Mouse (Mus musculus) urinary bladder, postnatal 4 days (tissue): Measurements from ENCODE around the gene Hsf4.

ENCODE experiments used
- DNase-seq, 2 experiments: peaks; one replicate each; pipeline ENCODE4 v3.0.0; 2021 to 2022; ENCODE audit warnings: low spot score in 2 of 2

Hsf4 gene

DNA sequence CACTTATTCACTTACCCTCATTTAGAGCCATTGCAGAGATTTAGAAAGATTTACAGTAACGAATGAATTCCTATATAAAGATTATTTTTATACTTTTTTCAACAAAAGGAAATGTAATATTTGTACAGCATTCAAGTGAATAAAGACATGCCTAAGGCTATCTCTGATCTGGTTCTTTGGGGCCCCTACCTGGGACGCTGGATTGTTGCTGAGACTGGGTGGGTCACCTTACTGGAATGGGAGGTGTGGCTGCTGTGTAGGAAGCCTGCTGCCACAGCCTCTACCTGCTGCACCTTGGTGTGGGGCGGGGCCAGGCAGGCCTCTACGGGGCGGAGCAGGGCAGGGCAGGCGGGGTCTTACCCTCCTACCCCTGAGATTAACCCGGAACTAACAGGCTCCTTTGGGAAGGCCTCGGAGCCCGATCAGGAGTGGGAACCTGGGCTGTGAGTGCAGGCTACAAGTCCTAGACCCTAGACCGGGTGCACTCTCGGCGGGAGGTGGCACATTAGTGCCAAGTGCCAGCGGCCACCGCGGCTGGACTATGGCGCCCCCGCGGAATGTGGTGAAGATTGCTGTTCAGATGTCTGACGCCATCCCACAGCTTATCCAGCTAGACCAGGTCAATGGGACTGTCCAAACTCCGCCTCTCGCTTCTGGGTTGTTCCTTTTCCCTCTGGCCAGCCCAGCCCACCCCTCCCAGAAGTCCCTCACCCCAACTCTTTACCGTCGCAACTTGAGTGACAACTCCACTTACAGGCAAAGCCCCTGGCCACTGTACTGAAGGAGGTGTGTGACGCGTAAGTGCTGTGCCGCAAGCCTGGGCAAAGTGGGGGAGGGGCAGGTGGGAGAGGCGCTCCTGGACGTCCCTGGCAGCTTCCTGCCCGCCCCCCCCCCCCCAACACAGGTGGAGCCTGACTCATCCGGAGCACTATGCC lies 35.9 kb downstream of the Hsf4 start, which contains the start of gene Elmo3:
Elmo3 (plus strand) TSS at position 391 of the 935 bp plus-strand sequence.
- peak; percentile 75 to 76 for DNase-seq

- no peak for DNase-seq
These were observed 36.6 kb downstream of the Hsf4 start for GRCm38 (mm10) chr8:105306146-105306691.

DNA sequence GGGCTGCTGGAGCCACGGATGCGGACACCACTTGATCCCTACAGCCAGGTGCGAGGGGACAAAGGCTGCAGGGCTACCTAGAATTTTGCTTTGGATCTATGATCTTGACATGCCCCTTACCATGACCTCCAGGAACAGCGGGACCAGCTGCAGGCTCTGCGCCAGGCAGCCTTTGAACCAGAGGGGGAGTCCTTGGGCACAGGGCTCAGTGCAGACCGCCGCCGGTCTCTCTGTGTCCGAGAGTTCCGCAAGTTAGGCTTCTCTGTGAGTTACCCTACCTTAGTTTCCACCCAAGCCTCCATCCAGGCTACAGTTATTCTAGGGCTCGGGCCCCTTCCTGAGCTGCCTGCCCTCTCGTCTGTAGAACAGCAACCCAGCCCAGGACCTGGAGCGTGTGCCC lies 38.1 kb downstream of the Hsf4 start:
- no peak for DNase-seq

DNA sequence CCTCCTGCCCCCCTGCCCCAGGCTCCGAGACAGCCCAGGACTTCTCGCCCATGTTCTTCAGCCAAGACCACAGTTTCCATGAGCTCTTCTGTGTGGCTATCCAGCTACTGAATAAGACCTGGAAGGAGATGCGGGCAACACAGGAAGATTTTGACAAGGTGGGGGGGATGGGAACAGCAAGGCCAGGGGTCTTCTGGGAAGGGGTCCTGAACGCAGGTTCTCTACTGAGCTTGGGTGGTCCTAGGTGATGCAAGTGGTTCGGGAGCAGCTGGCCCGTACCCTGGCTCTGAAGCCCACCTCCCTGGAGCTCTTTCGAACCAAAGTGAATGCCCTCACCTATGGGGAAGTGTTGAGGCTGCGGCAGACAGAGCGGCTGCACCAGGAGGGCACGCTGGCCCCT lies 38.8 kb downstream of the Hsf4 start:
- DNase-seq, result no peak

GRCm38 (mm10) chr8:105309142-105309847 lies 39.7 kb downstream of the Hsf4 start:
- DNase-seq, result no peak

GRCm38 (mm10) chr8:105310118-105310517 lies 40.5 kb downstream of the Hsf4 start:
- DNase-seq, result no peak

GRCm38 (mm10) chr8:105311718-105312117 lies 42.1 kb downstream of the Hsf4 start:
- no peak for DNase-seq

DNA sequence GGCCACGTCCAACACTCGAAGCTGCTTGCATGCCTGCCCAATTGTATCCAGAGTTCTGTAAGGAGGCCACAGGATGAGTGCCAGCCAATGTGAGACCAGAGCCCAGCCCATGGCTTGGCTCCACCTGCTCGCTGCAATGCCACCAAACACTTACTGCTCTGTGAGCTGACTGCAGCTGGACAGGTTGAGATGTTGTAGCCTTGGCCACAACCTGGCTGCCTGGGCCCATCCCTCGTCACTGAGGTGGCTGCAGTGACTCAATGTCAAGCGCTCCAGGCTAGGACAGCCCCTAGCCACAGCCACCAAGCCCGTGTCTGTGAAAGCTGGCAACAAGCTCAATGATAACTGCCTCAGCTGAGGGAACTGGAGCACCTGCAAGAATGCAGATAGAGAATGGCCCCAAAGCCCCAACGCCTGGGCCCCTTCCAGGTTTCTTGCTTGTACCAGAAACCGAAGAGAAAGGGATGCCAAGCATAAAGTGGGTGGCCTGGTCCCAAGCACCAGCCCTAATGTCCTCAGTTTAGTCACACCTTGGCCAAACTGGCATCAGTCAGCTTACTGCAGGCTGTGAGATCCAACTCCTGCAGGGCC lies 43.4 kb downstream of the Hsf4 start:
- DNase-seq, result no peak

GRCm38 (mm10) chr8:105313622-105314402 lies 44.2 kb downstream of the Hsf4 start:
- DNase-seq, result no peak

DNA sequence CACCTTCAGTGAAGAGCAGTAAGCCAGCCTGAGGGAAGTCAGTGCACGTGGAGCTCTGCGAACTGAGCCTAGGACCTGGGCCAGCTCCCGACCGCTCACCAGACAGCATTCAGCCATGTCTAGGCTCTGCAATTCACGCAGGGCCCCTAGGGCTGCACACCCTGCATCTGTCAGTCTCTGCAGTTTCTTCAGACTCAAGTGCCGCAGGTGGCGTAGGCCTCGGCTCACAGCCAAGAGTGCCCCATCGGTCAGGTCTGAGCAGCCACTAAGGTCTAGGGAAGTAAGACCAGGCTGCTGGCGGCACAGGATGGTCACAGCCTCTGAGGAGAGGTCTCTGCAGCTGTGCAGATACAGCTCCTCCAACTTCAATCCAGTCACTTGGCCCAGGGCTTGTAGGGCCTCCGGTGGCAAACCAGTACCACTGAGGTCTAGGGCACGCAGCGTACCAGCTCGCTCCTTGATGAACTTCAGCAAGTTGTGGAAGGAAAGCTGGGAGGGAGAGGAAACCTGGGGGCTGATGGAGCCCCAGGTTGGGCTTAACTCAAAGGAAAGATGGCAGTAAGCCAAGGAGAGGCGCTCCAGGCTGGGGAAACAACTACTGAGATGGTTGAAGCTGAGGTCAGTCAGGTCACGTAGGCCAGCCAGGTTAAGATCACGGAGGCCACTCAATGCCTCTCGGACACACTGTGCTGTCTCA lies 45.6 kb downstream of the Hsf4 start:
- no peak for DNase-seq

GRCm38 (mm10) chr8:105317941-105318340 lies 48.3 kb downstream of the Hsf4 start:
- DNase-seq, result no peak

DNA sequence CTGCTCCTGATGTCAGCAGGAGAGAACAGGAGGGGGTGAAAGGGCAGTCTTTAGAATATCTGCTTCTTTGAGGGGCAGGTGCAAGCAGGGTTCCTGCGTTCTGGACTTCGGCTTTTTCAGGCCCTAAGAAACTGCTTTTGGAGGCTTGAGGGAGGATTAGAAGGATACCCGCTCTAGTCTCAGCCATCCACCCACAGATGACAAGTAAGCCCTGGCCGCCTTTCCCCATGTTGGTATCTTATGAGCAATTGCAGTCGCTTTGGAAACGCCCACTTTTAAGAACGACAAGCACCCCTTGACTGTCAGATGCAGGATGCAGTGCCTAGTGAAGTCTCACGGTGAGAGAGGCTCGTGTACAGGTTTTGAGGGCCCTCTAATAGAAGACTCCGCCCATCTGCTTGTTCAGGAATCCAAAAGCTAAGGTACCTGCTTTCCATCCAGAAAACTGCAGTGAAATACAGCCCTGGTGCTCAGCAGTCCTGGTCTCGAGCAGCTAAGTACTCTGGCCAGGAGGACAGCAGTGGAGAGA lies 49.1 kb downstream of the Hsf4 start:
- DNase-seq, result no peak

GRCm38 (mm10) chr8:105323183-105323582 lies 53.6 kb downstream of the Hsf4 start:
- DNase-seq, result no peak
